Mouse (Mus musculus) cerebellum, postnatal 14 days (tissue): ENCODE measurements around the gene Rfx8.

Experiments used
- DNase-seq, 2 experiments: peaks; one replicate each; pipeline ENCODE4 v3.0.0; 2021; ENCODE audit warnings: mixed read lengths in 2 of 2

Rfx8 gene

DNA sequence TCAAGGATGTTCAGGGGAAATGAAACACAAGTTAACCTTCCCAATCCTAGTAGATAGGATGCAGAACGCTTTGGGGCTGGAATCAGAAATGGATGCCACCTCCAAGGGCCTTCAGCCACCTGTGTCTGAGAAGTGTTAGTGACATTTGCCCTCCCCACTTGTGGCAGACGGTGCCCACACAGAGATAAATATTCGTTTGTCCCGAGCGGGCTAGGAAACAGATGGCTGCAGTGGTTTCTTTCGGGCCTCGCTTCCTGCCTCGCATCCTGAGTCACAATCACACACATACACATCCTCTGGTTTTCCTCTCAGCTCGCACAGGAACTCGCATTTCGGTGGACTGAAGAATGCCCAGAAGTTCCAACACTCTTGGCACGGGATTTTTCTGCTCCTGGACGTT is 13.5 kb upstream of the Rfx8 start:
- DNase-seq: peak in 1 of 2 experiments; percentile 29

DNA sequence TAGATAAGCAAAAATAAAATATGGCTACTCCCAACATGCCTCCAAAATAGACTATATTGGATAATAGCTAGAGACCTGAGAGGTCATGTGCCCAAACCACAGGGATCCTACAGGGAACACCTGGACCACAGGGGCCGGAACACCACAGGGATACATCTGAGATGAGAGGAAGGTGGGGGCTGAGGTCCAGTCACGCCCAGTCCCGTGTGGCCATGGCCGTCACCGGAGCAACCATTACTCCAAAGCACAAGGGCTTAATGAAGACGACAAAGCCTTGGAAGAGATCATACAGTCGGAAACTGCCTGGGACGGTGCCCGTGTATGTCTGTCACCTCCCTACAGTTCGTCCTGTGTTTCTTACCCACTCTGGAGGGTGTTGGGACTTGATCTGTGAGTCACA is 13.1 kb upstream of the Rfx8 start:
- no peak for DNase-seq

DNA sequence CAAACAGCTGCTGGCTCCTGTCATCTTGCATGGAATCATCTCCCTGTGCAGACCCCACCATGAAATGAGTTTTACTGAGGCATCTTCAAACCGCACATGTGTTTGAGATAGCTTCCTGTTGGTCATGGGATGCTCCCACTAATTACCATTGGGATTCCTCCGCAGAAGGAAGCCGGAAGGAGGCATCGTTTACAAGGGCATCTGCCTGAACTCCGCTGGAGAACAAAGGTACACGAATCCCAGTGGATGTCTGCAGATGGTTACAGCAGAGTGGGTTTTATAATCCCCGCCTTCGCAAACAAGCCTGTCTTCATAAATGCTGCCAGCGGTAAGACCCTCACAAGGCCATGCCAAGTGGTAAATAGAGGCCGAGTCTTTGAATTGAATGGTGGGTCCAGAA is 11.3 kb upstream of the Rfx8 start:
- no peak for DNase-seq

DNA sequence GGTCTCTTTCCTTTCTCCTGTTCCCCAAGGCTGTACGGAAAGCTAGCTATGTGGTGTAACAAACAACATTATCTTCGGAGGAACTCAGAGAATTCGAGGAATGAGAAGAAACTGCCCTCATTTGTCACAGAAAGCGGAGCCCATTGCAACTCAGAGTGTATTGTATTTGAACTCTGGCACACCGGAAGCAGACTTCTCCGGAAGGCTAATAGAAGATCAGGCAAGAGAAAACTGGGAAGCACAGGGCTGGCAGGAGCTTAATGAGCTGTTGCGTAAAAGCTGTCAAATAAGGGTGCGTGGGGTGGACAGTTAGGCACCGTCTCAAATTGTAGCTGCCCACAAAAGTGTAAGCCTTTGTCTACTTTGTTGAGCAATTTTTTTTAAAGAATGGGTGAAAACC is 10.7 kb upstream of the Rfx8 start:
- DNase-seq: no peak

DNA sequence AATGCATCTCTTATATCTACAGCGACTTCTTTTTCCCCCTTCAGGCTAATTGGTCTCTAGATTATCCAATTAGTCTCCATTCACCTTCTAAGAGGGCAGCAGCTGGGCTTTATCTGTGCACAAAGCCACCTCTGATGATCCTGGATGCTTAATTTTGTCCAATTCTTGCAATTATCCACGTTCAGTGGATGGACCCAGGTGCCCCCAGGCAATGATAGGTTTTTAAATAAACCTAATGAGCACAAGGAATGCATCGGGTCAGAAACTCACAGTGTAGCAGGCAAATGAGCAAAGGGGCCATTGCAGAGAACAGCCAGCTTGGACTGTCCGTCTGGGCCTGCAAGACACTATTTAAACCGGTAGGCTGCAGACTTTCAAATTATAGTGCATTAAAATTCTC is 10.1 kb upstream of the Rfx8 start:
- DNase-seq: no peak

DNA sequence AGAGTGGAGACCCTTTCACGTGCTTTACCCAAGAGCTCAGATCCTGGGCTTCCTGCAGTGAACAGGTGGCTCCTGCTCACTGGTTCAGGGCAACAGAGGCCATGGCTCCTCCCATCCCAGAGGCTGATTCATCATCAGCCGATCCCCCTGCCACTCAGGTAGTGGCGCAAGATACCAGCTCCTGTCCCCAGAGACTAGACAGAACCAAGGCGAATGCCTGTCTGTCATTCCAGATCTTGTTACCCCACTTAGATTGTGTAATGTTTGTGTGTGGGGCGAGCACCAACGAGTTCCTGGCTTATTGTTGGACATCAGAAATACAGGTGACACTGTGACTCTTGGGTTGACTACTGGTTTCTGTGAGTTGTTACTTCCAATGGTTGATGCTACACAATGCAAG is 9.1 kb upstream of the Rfx8 start:
- DNase-seq: no peak

DNA sequence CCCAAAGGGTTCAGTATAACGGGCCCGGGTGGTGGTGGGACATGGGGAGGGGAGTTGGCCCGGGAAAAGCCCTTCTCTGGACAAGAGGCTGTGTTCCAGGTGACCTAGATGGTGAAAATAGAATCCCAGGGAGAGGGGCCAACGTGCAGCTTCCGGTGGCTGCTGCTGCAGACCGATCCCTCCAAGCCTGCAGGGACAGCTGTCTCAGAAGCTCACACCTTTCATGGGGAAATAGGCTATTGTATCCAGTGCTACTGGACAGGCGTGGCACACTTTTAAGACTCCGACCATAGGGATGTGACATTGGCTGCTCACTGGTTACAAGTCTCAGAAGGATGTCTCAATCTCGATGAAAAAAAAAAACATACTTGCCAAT is 542 bp upstream of the Rfx8 start:
- DNase-seq: peak; percentile 33

DNA sequence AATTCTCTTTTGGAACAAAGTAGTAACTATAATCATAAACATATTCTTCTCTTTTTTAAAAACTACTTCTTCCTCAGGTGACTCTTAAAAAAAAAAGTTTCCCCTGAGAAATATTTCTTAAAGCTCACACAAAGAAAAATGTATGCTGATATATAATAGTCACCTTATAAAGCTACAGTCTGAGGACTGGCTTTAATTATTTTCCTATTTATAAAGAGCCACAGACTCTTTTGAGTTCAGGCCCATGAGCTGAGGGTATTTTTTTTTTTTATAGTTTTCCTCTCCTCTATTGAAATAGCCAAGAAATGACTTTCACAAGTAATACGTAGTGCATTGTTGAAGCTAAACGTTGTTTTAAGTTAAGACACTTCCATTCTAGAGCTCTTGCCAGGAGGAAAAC is 611 bp downstream of the Rfx8 start:
- no peak for DNase-seq

DNA sequence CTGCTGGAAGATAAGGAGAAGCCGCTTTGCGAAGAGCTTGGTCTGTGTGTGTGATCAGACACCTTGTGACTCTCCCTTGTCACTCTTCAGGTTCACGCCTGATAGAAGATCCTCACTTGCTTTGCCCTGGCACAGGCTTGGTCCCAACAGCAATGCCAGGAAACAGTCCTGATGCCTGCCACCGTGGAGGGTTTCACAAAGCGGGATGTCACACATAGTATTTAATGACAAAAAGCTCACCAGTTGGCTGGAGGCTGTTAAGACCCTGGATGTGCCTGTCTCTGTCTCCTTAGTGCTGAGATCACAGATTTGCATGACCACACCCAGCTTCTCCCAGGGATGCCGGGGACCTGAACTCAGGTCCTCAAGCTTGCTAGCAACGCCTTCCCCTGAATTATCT is 5.2 kb downstream of the Rfx8 start:
- DNase-seq: no peak

DNA sequence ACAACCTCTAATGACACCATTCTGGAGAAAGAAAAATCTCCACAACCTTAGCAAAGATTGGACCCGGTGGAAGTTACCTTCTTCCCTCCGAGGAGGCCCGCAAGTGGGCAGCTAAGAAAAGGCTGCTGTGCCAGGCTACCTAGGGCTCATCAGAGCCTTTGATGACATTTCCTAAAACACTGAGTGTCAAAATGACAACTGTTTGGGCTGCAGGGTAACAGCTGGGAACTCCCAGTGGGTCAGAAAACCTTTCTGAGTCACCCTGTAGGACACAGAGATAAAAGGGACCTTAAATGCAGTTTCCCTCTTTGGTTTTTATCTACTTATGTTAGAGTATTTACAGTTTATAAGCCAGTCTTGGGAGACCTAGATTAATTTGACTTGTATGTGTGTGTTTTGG is 6.1 kb downstream of the Rfx8 start:
- no peak for DNase-seq

DNA sequence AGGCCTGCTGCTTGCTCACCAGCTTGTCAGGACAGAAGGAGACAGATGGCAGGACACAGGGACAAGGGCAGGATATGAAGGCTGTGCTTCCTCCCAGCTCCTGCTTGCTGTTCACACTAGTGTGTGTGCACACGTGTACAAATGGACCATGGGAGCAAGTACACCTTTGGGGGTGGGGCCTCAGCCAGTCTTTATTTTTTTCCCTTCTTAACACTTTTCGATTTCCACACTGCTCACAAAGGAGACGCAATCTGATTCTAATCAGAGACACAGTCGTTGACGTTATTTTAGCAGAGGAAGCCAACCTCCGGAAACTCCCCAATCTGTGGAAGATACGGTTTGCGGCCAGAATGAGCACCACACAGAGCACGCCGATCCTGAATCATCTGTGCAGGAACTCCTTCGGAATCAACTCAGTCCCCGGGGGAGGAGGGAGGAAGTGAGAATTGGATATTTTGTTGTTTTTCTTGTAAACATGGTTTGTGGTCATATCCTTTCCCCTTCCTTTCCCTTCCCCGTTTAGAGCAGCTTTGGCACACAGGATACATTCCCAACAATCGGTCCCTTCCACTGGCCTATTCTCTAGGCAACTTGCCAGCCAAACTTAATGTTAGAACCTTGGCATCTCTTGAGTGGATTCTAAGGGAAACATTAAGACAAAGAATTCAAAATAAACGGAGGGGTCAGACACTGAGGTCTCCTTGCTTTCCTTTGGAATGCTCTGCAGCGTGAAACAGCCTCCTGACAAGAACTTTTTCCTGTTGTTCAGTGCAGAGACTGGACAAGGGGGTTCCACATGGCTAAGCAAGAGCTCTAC is 6.7 kb downstream of the Rfx8 start:
- no peak for DNase-seq

DNA sequence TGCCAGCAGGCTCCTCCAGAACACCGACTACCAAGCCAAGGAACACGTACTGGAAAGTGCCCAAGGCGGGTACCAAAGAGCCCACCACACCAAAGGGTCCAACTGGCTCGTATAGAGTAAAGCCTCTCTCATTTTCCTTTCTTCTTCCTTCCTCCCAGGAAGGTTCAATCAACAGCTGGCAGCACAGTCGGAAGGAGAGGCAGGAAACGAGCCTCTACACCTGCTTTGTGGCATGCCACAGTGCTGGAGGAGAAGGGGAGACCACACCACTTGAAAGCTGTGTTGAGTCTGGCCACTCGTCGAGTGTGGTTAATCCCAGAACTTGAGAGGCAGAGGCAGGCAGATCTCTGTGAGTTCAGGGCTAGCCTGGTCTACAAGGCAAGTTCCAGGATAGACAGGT is 7.5 kb downstream of the Rfx8 start:
- DNase-seq: no peak

DNA sequence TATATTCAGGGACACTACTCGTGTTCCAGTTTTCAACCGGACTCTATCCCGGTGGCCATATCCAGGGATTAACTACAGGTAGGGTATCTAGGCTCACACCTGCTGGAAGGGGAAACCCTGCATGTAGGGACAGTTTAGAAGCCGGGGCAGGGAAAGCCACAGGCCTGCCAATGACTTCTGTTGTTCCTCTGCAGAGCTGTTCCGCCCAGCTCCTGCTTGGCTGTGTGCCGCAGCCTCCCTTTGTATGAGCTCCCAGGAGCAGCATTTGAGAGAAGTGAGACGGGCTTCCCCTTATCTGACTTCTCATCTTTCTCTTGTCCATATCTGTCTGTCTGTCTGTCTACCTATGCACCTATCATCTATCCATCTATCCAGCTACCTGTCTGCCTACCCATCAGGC is 8.5 kb downstream of the Rfx8 start:
- DNase-seq: peak; percentile 35 to 39

DNA sequence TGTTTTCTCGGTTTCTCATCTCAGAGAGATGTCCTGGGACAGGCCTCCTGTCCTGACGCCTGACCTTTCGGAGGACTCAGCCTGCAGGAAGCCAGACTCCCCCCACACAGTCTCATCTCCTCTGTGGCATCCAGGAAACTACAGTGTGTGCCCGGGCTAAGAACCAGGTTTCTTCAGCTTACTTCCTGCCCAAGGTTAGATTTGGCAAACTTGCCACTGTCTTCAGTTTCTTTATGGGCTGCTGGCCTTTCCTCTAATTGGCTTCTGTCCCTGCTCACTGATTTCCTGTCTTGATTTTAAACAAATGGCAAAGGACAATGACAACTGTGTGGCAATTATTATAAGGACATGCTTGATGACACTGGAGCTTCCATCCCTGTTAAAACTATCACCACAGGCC is 10.2 kb downstream of the Rfx8 start:
- DNase-seq: no peak

DNA sequence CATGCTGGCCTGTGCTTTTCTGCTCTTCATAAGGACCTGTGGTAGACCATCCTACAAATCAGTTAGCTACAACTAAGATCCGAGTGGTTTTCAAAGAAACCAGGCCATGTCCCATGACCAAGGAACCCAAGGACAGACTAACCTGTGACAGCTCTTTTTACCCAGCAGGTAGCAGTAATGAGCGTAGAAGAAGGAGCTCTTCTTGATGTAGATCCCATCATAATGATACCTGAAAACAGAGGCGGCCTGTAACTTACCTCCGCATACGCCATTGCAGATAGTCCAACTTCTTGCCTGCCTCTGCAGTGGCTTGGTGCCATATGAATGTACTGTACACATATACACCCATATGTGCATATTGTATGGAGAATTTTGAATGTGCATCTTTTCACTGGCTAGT is 10.8 kb downstream of the Rfx8 start:
- DNase-seq: no peak

DNA sequence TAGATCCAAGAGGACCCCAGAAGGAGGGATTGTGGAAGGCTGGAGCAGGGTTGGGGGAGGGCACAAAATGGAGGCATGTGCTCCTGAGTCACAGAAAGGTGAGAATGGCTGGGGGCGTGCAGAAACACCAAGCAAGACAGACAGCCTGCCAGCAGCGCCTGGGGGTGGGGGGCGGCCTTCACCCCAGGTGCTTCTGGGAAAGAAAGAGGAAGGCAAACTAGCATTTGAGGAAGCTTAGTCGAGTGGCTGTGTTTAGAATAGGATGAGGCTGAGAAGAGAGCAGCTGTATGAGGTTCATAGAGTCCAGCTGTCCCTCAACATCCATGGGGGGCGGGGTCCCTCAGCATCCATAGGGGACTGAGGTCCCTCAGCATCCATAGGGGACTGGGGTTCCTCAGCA is 12.0 kb downstream of the Rfx8 start:
- no peak for DNase-seq

DNA sequence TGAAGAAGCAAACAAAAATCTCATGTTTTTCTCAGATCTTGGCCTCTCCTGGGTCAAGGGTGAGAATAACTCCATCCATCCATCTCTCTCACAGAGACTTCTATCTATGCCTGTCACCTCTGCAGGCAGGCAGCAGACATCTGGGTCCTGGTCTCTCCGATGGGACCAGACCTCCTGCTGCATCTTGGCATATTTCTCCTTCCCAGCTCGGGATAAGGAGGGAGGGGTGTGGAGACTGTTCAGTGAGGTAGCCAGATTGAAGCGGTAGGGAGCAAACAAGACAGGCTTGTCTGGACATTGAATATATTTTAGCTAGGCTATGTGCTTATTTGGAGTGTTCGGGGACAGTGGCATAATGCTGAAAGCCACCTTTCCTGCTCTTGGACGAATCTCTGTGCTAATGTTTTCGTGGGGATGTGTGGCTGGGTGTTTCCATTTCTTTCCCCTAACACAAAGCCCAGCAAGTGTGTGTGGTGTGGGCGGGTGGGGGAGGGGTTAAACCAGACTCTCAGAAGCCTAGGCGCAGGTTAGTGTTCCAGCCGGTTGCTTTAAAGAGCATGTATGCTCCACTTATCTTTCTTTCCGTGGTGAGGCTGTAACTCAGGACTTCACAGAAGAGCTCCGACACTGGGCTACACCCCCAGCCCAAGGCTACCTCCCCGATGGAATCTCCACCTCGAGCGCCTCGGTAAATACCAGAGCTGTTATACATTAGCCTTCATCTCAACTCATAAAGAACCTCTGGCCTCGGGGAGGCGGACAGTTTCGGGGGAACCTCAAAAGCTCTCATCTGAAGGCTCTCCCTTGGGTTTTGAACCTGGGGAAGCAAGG is 18.4 kb downstream of the Rfx8 start:
- DNase-seq: peak in 1 of 2 experiments; percentile 42

DNA sequence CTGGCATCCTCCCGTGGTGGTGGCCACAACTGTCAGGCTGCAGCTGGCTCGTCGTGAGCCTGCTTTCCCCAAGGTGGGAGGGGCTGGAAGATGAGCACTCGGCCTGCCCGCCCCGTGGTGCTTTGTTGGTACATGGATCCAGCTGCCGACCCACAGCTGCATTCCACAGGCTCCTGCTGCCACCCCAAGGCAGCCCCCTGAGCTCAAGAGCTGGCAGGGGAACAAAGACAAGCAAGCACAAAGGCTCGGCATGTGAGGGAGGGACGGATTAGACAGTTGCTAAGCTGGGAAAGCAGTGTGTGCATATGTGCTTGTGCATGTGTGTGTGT is 19.6 kb downstream of the Rfx8 start:
- no peak for DNase-seq

DNA sequence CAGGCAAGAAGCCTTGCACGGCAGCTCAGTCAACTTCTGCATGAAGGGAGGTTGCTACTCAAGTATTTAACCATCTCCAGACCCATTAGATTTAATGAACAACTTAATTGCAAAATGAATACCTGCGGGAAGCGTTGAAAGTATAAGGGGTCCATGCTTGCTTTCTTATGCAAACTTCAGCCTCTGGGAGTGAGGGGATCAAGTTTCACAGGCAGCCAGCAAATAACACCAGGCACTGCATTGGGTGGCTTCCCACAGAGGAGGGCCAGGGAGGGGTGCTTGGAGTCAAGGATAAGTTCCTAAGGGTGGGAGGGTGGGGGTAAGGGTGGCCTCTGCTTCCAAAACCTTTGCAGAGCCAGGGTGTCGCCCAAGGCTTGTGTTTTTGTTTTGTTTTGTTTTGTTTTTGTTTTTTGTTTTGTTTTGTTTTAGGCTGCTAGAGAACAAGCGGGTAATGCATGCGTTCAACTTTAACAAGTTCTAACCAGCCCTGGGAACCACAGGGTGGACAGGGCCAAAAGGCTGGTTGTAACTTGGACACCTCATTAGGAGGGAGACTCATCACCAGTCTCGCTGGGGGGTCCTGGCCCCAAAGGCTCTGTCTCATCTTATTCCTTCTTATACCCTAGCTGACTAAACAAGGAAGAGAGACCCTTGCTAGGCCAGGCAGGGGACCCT is 20.1 kb downstream of the Rfx8 start:
- no peak for DNase-seq

DNA sequence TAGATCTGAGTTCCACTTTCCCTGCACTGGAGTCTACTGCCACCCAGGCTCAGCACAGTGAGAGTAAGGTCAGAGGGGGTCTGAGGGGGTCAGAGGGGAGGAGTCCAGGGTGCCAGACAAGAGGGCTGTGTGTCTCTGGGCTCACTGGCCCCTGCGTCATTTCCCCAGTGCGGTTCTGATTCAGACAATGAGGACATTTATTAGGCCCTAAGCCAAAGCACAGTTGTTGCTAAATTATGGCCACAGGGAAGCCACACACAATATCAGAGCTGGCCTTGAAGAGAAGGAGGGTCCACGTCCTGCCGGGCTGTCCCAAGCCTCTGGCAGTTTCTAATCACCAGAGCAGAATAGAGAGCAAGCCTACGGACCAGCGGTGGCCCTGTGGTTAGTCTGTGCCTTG is 22.3 kb downstream of the Rfx8 start:
- no peak for DNase-seq

DNA sequence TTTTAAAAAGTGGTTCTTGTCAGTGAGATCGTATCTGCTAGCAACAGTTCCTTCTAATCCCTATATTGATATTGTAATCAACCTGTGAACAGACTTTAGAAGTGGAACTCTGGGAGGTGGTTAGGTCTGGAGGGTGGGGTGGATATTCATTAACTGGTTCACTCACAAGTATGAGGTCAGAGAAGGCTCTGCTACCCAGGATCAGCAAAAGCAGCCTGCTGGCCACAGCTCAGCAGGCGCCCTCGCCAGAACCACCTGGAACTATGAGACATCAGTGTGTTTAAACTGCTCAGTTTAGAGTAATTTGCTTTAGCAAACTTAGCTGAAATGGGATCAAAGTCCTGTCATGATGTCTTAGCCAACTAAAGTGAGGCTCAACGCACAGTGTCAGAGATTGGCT is 25.6 kb downstream of the Rfx8 start:
- DNase-seq: no peak

DNA sequence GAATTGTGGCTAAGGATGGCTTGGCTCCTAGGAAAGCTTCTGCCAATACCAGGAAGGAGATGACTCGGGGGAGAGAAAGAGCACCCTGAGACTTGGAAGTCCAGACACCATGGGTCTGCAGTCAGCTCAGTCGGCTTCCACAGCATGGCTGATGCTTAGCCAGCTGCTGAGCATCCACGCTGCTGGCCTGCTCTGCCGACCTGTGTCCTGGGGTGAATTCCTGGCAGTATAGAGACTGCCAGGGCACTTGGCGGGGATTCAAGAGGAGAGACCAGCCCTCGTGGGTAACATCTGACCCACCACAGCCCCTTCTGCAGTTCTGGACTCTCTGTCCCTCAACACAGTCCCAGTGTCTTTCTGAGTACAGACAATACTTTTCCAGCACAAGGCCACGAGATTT is 26.0 kb downstream of the Rfx8 start:
- peak in 1 of 2 experiments; percentile 26 for DNase-seq

DNA sequence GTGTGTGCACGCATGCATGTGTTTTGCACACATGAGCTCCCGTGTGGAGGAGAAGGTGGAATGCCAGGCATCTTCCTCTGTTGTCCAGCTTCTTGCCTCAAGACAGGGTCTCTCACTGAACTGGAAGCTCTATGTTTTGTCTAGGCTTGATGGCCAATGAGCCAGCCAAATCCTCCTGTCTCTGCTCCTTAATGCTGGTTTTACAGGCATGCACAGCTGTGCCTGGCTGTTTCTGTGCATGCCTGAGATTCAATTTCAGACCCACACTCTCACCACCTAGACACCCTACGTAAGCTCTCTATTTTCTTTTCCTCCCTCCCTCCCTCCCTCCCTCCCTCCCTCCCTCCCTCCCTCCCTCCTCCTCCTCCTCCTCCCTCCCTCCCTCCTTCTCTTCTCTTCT is 28.8 kb downstream of the Rfx8 start:
- DNase-seq: no peak

DNA sequence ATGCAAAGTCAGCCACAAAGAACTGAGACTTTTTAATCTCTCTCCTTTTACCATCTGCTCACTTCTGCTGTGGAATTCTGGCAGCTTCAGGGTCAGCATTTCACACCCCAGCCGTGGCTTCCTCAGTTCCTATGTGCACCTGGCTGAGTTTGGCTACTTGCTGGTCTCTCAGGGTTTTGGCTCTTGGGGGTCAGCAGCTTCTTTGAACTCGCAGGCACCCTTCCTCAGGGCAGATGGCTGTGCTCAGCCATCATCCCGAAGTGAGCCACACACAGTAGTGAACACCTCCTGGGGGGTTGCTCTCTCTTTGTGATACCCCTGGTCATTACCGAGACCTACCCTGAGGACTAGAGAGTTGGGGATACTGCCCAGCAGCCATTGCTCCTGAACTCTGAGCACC is 29.7 kb downstream of the Rfx8 start:
- DNase-seq: no peak
